Mouse (Mus musculus) testis, postnatal 14 days (tissue): ENCODE measurements around the gene Liph.
A peak's percentile ranks its signal among the peaks of the same experiment; 100 is the strongest.
"Not testable (repeated sequence)": the region's sequence is repeated elsewhere in the genome, so short reads cannot be mapped to it uniquely, and the experiment has no call there.

Source experiments
- DNase-seq: peaks from one replicate; pipeline ENCODE4 v3.0.0; 2021; ENCODE audit warnings: low spot score

Gene Liph

DNA sequence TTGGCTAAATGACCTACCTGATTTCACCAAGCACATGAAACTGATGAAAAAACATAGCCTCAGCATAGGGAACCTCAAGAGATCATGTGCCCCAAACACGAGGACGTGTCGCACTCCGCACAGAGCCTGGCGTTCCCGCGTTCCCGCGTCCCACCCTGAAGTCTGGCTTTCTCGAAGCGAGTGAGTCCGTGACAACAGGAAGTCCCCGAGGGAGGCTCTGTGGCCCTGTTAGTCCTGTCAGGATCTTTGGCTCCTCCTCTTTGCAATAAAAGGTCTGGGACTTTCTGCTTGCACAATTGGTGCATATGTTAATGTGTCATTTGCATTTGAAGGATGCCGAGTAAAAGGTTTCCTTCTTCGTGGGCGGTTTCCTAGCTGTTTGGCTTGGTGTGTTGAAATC is at the start of gene Liph:
TSS of gene Liph (minus strand) at position 360 of the 400 bp plus-strand sequence.
- DNase-seq = no peak

DNA sequence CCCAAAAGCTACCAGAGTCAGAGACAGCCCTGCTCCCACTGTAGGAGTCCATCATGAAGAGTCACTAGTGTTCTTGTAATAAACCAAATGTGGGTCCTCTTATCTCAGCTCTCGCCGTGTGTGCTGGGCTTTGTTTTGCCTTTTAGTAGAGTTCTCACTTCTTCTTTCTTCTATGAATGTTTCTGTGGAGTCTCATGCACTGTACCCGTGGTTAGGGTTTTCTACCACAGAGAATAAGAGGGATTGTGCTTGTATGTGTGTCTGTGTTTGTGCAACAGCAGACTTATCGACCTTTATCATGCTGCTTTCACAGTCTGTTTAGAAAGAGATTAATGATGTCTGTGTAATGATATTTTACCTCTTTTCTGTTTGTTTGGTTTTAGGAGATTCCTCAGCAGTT is 48.4 kb upstream of the Liph start:
- DNase-seq = no peak

DNA sequence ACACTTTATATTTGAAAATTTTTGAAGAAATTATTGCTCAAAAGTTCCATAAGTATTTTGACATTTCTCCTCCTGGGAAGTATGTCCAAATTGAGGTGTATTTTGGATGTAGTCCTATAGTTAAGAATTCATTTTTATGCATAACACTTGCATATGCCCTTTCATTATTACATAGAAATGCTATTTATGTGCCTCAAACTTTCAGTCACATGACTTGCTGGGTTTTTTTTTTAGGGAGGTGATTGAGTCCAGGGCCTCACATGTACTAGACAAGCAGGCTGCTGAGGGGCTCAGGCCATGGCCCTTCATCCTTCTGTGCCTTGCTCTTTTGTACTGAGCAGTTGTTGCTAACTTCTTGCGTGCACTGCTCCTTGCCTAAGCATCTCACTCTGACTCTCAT is 44.5 kb upstream of the Liph start:
- DNase-seq = no peak

DNA sequence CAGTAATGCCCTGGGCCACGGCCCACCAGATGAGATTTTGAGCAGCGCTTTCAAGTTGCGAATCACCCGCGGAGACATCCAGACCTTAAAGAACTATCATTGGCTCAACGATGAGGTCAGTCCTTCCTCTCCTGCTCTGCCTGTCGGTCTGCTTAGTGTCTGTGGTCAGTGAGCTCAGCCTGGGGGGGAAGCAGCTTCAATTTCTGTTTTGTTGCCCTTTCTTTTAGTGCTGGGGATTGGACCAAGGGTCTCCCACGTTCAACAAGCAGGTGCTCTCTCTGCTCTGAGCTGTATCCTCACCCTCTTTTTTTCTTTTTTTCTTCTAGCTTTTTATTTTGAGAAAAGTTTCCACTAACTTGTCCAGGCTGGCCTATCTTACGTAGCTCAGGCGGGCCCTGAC is 43.1 kb upstream of the Liph start:
- DNase-seq = no peak

DNA sequence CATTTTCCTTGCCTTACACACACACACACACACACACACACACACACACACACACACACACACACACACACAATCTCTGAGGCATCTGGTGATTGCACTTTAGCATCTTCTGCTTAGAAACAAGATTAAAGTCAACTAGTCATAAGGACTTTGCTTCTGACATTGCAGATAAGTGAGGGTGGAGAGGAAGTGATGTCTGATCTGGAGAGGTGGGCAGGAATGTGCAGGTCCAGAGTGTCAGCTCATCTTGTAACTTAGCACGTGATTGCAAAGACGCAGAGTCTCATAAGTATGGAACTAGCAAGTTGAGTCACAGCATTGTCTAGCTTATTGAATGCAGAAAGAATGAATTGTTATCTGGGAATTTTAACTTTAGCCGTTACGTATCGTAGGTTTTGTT is 32.0 kb upstream of the Liph start:
- DNase-seq = no peak

DNA sequence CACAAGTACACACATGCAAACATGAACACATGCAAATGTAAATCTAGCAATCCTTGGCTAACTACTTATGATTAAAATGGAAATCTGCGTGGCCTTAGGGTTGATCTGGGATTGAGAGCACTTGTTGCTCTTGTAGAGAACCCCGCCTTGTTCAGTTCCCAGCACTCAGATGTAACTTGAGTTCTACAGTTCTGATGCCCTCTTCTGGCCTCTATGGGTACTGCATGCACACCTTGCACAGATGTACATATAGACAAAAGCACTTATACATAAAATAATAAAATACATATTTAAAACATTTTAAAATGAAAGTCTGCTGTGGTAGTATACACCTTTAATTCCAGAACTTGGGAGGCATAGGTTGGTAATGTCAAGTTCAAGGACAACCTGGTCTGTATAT is 26.7 kb upstream of the Liph start:
- DNase-seq = no peak

DNA sequence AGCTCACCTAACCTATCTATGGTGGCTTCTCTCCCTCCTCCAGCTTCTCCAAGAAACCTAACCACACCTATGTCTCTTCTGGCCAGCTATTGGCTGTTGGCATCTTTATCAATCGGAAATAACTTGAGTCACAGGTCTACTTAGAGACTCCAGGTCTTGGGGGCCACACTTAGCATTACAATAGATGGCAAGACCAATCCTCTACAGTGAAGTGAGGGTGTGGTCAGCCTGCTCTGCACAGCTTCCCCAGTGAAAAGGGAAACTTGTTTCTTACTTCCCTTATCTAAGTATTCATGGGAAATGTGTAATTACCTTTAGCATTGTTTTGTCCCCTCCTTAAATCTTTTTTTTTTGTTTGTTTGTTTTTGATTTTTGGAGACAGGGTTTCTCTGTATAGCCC is 20.1 kb upstream of the Liph start:
- DNase-seq = no peak

DNA sequence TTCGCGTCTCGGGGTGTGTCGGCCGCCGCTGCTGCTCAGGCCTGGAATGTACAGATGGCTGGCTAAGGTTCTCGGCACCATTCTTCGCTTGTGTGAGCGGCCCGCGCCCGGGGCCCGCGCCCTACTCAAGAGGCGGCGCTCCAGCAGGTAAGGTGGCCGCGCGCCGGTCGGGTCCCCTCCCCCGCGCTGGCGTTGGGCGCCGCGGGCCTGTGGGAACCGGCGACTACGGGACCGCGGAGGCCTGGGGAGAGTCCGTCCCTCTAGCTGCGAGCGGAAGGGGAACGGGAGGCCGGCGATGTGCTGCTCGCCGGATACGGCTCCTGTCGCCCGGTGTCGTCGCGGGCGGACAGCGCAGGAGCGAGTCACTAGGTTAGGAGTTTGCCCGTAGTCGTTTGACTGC is 14.1 kb upstream of the Liph start:
- no peak for DNase-seq

DNA sequence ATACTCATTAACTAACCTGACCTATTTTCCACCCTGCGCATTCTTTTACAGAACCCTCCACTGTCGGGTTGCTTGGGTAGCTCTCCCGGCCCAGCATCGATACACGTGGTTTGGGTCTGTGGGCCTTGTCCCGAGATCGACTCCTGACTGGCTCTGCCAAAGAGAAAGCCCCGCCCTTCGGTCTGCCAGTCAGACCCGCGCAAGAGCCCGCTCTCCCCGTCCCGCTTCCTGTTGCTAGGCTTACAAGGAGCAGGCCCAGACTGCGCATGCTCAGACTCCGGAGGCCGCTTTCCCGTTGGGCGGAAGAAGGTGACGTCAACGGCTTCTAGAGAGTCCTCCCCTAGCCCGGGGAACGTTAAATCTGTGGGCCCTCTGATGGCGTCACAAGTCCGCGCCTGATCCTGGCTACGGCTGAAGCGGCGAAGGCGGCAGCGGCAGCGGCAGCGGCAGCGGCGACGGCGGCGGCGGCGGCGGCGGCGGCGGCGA is 13.7 kb upstream of the Liph start, which contains the start of gene Senp2:
TSS of gene Senp2 (plus strand) at position 386 of the 486 bp plus-strand sequence.
- peak; percentile 100 for DNase-seq

DNA sequence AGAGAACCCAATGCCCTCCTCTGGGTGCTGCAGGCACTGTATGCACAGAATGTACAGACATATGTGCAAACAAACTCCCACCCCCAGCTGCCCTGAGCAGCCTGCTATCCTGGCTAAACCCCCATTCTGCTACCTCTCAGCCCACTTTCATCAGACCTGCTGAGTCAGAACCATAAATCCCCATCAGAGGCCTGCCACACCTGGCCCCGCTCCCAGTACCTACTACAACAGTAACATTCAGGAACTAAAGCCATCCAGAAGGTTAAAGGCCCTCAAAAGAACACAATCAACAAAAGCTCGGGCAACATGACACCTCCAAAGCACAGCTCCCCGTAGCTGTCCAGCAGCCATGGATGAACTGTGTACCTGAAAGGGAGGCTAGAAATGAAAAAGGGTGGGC is 6.1 kb upstream of the Liph start:
- no peak for DNase-seq

DNA sequence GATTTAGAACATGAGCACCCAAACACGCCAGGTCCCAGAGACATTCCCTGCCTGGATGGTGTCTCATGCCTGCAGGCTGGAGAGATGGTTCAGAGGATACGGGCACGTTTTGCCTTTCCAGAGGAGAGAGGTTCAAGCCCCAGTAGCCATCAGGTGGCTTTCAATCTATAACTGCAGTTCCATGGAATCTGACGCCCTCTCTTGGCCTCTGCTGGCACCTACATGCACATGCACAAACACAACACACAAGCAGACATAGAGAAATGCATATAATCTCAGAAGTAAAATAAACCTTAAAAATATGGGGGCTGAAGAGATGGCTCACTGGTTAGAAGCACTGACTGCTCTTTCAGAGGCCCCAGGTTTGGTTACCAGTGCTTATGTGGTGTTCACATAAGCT is 5.7 kb upstream of the Liph start:
- no peak for DNase-seq

DNA sequence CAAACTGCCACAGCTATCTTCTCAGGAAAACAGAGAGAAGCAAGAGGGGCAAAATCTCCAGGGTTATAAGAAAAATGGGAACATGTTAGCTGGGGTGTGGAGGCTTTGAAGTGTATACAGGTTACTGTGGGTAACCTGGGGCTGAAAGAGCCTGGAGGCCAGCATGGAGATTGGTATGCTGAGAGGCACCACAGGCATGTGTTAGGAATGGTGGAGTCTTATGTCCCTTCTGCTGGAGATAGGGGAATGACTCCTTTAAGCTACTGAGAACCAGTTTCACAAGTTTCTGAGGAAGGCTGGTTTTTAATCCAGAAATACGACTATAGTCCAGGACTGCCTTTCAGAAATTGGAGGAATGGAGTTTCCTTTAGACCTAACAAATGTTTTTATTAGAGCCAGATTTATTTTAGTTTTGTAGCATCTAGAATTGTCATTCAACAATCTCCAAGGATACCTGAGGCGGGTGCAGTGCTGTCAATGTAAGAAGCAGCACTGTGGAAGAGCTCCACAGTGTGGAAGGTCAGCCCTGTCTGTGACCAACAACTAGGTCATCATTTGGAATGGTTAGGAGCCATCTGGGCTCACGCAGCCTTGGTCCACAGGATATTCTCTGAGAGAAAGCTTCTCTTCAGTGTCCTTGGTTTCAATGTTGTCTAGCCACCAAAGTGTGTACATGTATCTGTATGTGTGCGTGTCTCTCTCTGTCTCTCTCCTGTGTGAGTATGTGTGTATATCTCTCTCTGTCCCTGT is 4.7 kb upstream of the Liph start:
- no peak for DNase-seq

DNA sequence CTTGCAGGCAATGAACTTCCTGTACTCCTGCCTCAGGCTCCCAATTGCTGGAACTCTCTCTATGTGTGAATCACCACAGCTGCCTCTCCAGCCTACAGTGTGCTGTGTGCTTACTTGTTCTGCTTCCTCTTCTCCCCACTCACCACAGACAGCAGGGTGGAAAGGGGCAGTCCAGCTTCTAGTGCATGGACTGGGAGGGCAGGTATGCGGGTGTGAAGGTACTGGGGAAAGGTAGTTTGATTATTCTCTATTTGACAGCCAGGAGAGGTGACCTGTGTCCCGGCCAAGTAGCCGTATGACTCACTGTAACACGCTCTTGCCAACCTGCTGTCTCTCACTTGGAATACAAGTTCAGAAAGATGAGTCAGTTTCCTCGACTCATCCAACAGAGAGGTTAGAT is 2.6 kb upstream of the Liph start:
- no peak for DNase-seq

DNA sequence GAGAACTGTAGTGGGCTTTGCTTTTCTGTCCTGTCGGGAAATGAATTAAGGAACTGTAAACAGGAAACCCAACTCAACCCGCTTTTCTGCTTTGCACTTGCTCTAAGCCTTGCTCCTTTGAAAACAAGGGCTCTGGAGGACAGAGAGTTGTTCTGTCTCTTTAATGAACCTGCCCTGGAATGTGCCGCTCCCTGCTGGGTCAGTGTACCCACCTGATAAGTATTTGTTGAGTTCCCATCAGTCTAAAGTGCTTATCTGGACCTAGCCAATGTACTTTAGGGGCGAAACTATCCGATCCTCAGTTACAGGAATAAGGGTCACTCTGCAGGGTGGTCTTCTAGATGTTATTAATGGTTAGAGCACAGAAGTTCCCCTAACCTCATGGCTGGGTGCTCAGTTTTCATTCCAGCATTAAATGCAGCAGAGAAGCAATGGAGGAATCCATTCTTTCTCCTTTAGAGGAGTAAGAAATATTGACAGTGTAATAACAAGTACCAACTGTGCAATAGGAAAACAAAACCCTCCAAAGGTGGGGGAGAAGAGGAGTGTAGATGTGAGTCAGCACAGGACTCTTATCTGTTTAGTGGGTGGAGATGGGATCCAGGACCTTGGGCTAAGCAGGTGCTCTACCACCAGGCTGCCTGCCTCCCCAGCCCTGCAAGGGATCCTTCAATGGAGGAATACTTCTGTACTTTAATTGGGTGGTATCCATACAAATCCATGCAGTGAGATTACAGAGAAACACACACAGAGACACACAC is 1.6 kb upstream of the Liph start:
- DNase-seq = no peak

DNA sequence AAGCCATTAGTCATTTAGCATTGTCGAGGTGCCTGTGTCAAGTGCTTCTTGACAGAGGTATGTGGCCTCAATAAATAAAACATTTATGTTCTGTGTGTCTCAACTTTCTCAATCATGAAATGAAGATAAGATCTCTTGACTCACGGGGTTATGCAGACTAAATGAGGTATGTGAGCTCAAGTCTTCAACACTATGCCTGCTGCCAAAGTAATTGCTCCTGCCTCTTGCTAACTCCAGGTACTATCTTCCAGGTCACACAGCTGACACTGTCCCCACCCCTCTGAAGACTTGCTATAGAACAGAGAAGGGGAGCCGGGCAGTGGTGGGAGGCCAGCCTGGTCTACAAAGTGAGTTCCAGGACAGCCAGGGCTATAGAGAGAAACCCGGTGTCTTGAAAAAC is 939 bp upstream of the Liph start:
- no peak for DNase-seq

DNA sequence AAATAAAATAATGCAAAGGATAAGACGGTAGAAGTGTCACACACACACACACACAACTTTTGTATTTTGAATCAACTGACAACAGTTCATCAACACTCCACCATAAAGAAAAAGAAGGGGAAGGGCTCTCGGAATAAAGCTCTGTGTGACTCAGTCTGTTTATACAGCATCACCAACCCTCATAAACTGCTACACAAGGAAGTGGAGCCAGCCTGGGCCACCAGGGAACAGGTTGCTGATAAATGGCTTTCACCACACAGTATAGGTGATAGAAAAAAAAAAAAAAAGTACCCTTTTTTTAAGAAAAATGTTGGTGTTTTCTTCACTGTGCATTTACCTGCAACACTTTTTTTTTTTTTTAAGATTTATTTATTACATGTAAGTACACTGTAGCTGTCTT is 3.7 kb downstream of the Liph start:
- no peak for DNase-seq

DNA sequence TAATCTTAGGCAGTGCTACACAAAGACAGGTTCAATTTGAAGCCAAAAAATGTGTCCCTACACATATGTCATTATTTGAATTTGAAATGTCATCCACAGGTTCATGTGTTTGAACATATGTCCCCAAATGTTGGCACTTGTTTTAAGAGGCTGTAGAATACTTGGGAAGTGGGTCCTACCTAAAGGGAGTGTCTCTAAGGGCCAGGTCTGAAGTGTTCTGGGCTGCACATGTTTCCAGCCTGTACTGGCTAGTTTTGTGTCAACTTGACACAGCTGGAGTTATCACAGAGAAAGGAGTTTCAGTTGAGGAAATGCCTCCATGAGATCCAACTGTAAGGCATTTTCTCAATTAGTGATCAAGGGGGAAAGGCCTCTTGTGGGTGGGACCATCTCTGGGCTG is 4.6 kb downstream of the Liph start:
- DNase-seq = not testable (repeated sequence)

DNA sequence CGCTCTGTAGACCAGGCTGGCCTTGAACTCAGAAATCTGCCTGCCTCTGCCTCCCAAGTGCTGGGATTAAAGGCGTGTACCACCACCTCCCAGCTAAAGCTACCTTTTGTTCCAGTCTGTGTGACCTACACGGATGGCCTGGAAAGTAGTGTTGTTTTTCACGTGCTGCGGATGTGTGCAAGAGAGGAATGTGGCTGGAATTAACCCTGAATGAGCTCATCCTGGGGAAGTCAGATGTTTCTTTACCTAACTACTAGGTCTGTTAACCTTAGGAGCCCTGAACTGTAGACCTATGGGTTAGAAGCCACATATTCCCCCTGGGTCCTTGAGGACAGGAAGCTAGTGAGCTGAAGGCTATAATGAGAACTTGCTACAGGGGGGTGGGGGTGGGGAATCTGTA is 7.5 kb downstream of the Liph start:
- no peak for DNase-seq

DNA sequence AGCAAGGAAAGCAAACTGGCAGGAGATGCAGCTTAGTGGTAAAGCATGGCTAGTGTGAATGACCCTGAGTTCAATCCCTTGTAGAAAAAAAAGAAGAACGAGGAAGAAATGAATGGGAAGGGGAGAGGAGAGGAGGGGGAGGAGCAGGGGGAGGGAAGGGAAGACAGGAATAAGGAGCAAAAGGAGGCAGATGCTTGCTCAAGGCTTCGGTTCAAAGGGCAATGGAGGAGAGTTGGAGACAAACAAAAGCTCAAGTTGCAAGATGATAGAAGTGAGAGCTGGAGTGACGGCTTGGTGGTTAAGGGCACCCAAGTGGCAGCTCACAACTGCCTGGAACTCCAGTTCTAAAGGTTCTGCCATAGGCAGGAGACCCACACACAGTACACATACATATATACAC is 9.3 kb downstream of the Liph start:
- DNase-seq = no peak

DNA sequence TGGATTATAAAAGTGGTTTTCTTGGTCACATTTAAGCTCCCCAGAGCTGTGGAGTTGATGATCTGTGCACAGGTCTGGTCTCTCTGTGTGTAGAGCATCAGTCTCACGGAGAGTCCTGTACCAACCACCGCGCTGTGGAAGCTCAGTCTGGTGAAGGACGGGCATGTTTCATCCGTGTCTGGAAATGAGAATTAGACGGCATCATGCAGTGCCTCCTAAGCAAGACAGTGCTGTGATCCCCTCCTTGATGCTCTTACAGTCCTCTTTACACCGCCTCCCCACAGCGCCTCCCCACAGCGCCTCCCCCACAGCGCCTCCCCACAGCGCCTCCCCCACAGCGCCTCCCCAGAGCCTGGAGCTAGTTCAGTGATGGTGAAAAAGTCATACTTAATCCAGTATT is 11.4 kb downstream of the Liph start:
- DNase-seq = no peak

DNA sequence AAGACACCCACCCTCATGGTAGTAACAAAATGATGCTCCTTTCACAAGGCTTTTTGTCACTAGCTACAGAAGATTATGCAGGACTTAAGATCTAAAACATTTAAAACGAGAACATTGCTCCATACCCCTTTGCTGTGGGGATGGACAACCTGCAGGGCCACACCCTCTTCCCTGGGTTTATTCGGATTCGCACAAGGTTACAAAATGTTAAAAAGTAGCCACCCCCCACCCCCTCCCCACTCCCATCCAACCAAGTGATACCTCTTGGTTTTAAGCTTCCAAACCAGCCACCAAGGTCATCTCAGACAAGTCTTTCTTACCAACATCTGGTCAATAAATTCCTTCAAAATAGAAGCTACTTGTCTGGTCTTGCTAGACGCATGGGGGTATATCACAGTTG is 11.9 kb downstream of the Liph start:
- no peak for DNase-seq

DNA sequence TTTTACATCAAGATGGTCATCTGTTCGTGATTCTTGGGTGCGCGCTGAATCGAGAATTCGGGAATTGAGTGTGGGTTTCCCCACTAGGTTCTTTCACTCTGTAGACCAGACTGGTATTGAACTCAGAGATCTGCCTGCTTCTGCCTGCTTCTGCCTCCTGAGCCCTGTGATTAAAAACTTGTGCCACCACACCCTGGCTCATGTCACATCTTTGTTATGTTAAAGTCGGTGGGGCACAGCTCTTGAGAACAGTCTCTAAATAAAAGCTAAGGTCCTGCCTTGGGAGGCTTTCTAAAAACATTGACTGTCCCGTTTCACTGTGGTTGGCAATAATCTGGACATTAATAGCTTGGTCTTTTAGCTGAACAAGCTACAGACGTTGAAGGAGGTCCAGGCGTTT is 12.3 kb downstream of the Liph start:
- DNase-seq = no peak

DNA sequence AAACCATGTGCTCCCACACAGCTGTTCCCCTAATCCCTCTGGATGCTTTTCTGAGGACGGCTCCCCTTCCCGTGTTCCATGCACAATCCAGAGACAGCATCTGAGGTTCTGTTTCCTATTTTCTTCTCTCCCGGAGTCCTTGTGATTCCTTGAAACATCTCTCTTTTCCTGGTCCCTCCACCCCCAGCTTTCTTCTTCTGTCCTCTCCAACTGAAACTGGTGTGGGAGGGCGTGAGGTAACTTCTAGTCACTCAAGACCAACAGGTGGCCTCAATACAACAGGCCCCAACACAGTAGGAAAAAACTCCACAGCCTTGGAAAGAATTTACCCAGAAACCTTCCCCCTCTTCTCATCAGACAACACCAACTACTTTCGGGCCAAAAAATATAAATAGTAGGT is 18.1 kb downstream of the Liph start:
- DNase-seq = no peak

DNA sequence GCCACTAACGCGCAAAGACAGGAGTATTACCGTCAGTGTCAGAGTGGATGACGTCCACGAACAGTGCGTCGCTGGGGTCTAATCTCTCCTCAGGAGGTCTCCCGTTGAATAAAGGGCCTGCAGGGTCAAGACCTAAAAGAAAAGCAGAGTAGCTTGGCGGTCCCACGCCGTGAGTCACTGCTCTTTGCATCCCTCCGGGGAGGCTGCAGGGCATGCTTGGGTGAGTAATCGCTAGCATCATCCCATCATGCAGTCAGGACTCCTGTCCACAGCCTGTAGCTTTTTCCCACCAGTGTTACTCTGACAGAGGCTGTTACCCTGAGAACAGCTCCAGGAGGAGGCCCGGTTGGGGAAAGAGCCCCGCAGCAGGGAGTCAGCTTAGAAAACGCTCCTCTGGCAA is 19.3 kb downstream of the Liph start:
- no peak for DNase-seq
